Mouse (Mus musculus) hindbrain, embryonic 16.5 days (tissue): Measurements from ENCODE around the gene Hoxb3. TPM values are rescaled to one million over a fixed set of nuclear protein-coding genes. Genes with fewer than 3 reads are reported as not detected.

Experiments used
- ATAC-seq: fragments of 200-750 bp; cut with Nextera tagmentation; 2 replicates; pipeline ENCODE4 v1.8.0; 2017; ENCODE audit warnings: moderate TSS enrichment, moderate library complexity
- H3K27ac ChIP-seq: fragments of 300-500 bp; sonication (generic); 2 replicates; pipeline ENCODE4 v1.5.1; 2014; ENCODE audit warnings: low read depth, mild to moderate bottlenecking, control low read depth, low read length, moderate library complexity
- H3K27me3 ChIP-seq: fragments of 300-500 bp; sonication (generic); replicated peaks from 2 replicates; pipeline ENCODE4 v1.6.1; 2014; ENCODE audit warnings: low read length; ENCODE audit not compliant: control insufficient read depth, insufficient read depth
- H3K36me3 ChIP-seq: fragments of 300-500 bp; sonication (generic); 2 replicates; pipeline ENCODE4 v1.6.1; 2014; ENCODE audit warnings: mild to moderate bottlenecking, low read length, moderate library complexity, mixed read lengths; ENCODE audit not compliant: control insufficient read depth, insufficient read depth
- H3K4me1 ChIP-seq: fragments of 300-500 bp; sonication (generic); 2 replicates; pipeline ENCODE4 v1.6.1; 2014; ENCODE audit warnings: low read depth, low read length; ENCODE audit not compliant: control insufficient read depth, insufficient read depth
- H3K4me2 ChIP-seq: fragments of 300-500 bp; sonication (generic); 2 replicates; pipeline ENCODE4 v1.6.1; 2014; ENCODE audit warnings: mild to moderate bottlenecking, low read length, control low read depth, moderate library complexity
- H3K4me3 ChIP-seq: fragments of 300-500 bp; sonication (generic); 2 replicates; pipeline ENCODE4 v1.5.1; 2014; ENCODE audit warnings: mild to moderate bottlenecking, low read length, control low read depth, moderate library complexity
- H3K9ac ChIP-seq: fragments of 300-500 bp; sonication (generic); 2 replicates; pipeline ENCODE4 v1.6.1; 2014; ENCODE audit warnings: low read depth, mild to moderate bottlenecking, control low read depth, low read length, moderate library complexity
- H3K9me3 ChIP-seq: fragments of 300-500 bp; sonication (generic); 2 replicates; pipeline ENCODE4 v1.6.1; 2014; ENCODE audit warnings: mild to moderate bottlenecking, low read length, moderate library complexity; ENCODE audit not compliant: control insufficient read depth
- WGBS: fragments of 180-500 bp; shearing (Covaris S2); extraction: QIAGEN DNeasy Blood & Tissue Kit; methylation state at CpG from one replicate; pipeline ENCODE4 v1.1.7; 2014; 5-methylcytosine and 5-hydroxymethylcytosine counted together
- polyA plus RNA-seq: library from polyadenylated mRNA; unstranded; fragments of >200 nt; fragmentation: Nextera tagmentation; extraction: Ambion mirVana; gene quantifications from 2 replicates; pipeline ENCODE4 v1.2.1, GENCODE M21; 2015

The Hoxb3 gene
- polyA plus RNA-seq, 1 experiment from 2014 or later, result 4.8 TPM

GRCm38 (mm10) chr11:96315344-96315681, 7.8 kb upstream of the Hoxb3 start:
- no peak for ATAC-seq

GRCm38 (mm10) chr11:96316696-96317607, 6.2 kb upstream of the Hoxb3 start:
- Histone ChIP-seq H3K4me1 (no peaks in the 10 kb centered on the region; the same call in 1 of the 2 replicates), H3K27ac (peak overlapping the region; percentile 86), H3K4me3 (no peak overlapping the region; the same call in 1 of the 2 replicates), H3K9me3 (no peaks in the 10 kb centered on the region), H3K27me3 (peaks cover 40% of the 10 kb centered on the region), H3K36me3 (no peaks in the 10 kb centered on the region), H3K4me2 (peak overlapping the region; percentile 62), H3K9ac (peak overlapping the region; percentile 48)
- WGBS, result 8% methylated on average over 18 of the region's 18 CpGs
- no peak for ATAC-seq

More at GRCm38 (mm10) chr11:96315344-96315681, 7.8 kb upstream of the Hoxb3 start:
- 3% methylated on average over 5 of the region's 5 CpGs for WGBS
- H3K27me3 ChIP-seq, result peaks cover 45% of the 10 kb centered on the region
- H3K9me3 ChIP-seq, result no peaks in the 10 kb centered on the region
- peak overlapping the region; percentile 81 for H3K27ac ChIP-seq
- peak overlapping the region; percentile 55 for H3K9ac ChIP-seq
- peak overlapping the region; percentile 34 for H3K4me3 ChIP-seq
- H3K4me2 ChIP-seq, result peak overlapping the region; percentile 62
- H3K4me1 ChIP-seq, result no peaks in the 10 kb centered on the region; the same call in 1 of the 2 replicates
- H3K36me3 ChIP-seq, result no peaks in the 10 kb centered on the region

GRCm38 (mm10) chr11:96317608-96318367, 5.3 kb upstream of the Hoxb3 start, which contains the start of gene Hoxb4:
Hoxb4 (plus strand) TSS chr11:96318267.
- Histone ChIP-seq H3K9me3 (no peaks in the 10 kb centered on the region), H3K27me3 (peaks cover 33% of the 10 kb centered on the region), H3K4me2 (peak within 1 kb of the TSS; percentile 62), H3K4me1 (no peaks in the 10 kb centered on the region; the same call in 1 of the 2 replicates), H3K4me3 (peak within 1 kb of the TSS; percentile 48), H3K27ac (peak within 1 kb of the TSS; percentile 91), H3K36me3 (no peaks in the 10 kb centered on the region), H3K9ac (peak within 1 kb of the TSS; percentile 73)
- WGBS, result 2% methylated on average over 28 of the region's 28 CpGs
- ATAC-seq, result peak; percentile 18; the same call in 1 of the 2 replicates

GRCm38 (mm10) chr11:96318368-96319070, 4.6 kb upstream of the Hoxb3 start:
- WGBS, result under 1% methylated on average over 44 of the region's 45 CpGs
- Histone ChIP-seq H3K27ac (peak overlapping the region; percentile 91), H3K4me2 (peak overlapping the region; percentile 62), H3K9ac (peak overlapping the region; percentile 73), H3K36me3 (no peaks in the 10 kb centered on the region), H3K4me1 (no peaks in the 10 kb centered on the region; the same call in 1 of the 2 replicates), H3K9me3 (no peaks in the 10 kb centered on the region), H3K27me3 (peaks cover 28% of the 10 kb centered on the region), H3K4me3 (peak overlapping the region; percentile 48)
- ATAC-seq, result peak; percentile 79

- Histone ChIP-seq H3K36me3 (no peaks in the 10 kb centered on the region), H3K4me1 (no peaks in the 10 kb centered on the region; the same call in 1 of the 2 replicates), H3K27me3 (peaks cover 26% of the 10 kb centered on the region), H3K9ac (peak overlapping the region; percentile 73), H3K27ac (peak overlapping the region; percentile 91), H3K9me3 (no peaks in the 10 kb centered on the region), H3K4me2 (peak overlapping the region; percentile 62), H3K4me3 (peak overlapping the region; percentile 48)
- ATAC-seq, result peak; percentile 41
- 1% methylated on average over 34 of the region's 34 CpGs for WGBS
Observed at GRCm38 (mm10) chr11:96319071-96319902, 3.8 kb upstream of the Hoxb3 start.

GRCm38 (mm10) chr11:96319910-96320309, 3.2 kb upstream of the Hoxb3 start:
- H3K4me1 ChIP-seq, result no peaks in the 10 kb centered on the region; the same call in 1 of the 2 replicates
- H3K27me3 ChIP-seq, result peaks cover 25% of the 10 kb centered on the region
- H3K36me3 ChIP-seq, result no peaks in the 10 kb centered on the region
- WGBS, result under 1% methylated on average over 29 of the region's 29 CpGs
- peak overlapping the region; percentile 91 for H3K27ac ChIP-seq
- H3K4me3 ChIP-seq, result peak overlapping the region; percentile 48
- H3K9ac ChIP-seq, result peak overlapping the region; percentile 19
- peak overlapping the region; percentile 62 for H3K4me2 ChIP-seq
- H3K9me3 ChIP-seq, result no peaks in the 10 kb centered on the region
- ATAC-seq, result no peak; the same call in 1 of the 2 replicates

- peaks cover 21% of the 10 kb centered on the region for H3K27me3 ChIP-seq
- H3K9ac ChIP-seq, result peak overlapping the region; percentile 56
- peak overlapping the region; percentile 91 for H3K27ac ChIP-seq
- peak overlapping the region; percentile 62 for H3K4me2 ChIP-seq
- no peaks in the 10 kb centered on the region; the same call in 1 of the 2 replicates for H3K4me1 ChIP-seq
- peak; percentile 26; the same call in 1 of the 2 replicates for ATAC-seq
- H3K36me3 ChIP-seq, result no peaks in the 10 kb centered on the region
- peak overlapping the region; percentile 48 for H3K4me3 ChIP-seq
- H3K9me3 ChIP-seq, result no peaks in the 10 kb centered on the region
- 4% methylated on average over 14 of the region's 17 CpGs for WGBS
Observed at GRCm38 (mm10) chr11:96320688-96321087, 2.4 kb upstream of the Hoxb3 start.

GRCm38 (mm10) chr11:96321846-96322245, 1.3 kb upstream of the Hoxb3 start:
- Histone ChIP-seq H3K9me3 (no peaks in the 10 kb centered on the region), H3K4me1 (no peaks in the 10 kb centered on the region; the same call in 1 of the 2 replicates), H3K4me3 (peak overlapping the region; percentile 11; the same call in 1 of the 2 replicates), H3K27ac (peak overlapping the region; percentile 91), H3K27me3 (peaks cover 13% of the 10 kb centered on the region), H3K4me2 (peak overlapping the region; percentile 62), H3K36me3 (no peaks in the 10 kb centered on the region), H3K9ac (peak overlapping the region; percentile 29)
- 7% methylated on average over 5 of the region's 5 CpGs for WGBS
- ATAC-seq, result no peak
